Mouse (Mus musculus) lung, postnatal 0 days (tissue): Measurements from ENCODE around the gene Vps72. TPM values are rescaled to one million over a fixed set of nuclear protein-coding genes. Genes with fewer than 3 reads are reported as not detected.
A peak's percentile ranks its signal among the peaks of the same experiment; 100 is the strongest.

Source experiments
- ATAC-seq: fragments of 200-750 bp; cut with Nextera tagmentation; 2 replicates; pipeline ENCODE4 v1.8.0; 2017; ENCODE audit warnings: moderate library complexity
- DNase-seq: peaks from one replicate; pipeline ENCODE4 v3.0.0-alpha.2; 2016; ENCODE audit warnings: low spot score
- H3K27ac ChIP-seq: fragments of 300-500 bp; sonication (generic); 2 replicates; pipeline ENCODE4 v1.5.1; 2014; ENCODE audit warnings: antibody characterized with exemption, mild to moderate bottlenecking, low read length, mixed read lengths
- H3K27me3 ChIP-seq: fragments of 300-500 bp; sonication (generic); replicated peaks from 2 replicates; pipeline ENCODE4 v1.6.1; 2014; ENCODE audit warnings: low read length, mixed read lengths; ENCODE audit not compliant: insufficient read depth
- H3K36me3 ChIP-seq: fragments of 300-500 bp; sonication (generic); 2 replicates; pipeline ENCODE4 v1.6.1; 2014; ENCODE audit warnings: low read length, mixed read lengths; ENCODE audit not compliant: insufficient read depth
- H3K4me1 ChIP-seq: fragments of 300-500 bp; sonication (generic); 2 replicates; pipeline ENCODE4 v1.6.1; 2014; ENCODE audit warnings: antibody characterized with exemption, low read depth, low read length, mixed read lengths; ENCODE audit not compliant: insufficient read depth
- H3K4me2 ChIP-seq: fragments of 300-500 bp; sonication (generic); replicated peaks from 2 replicates; pipeline ENCODE4 v1.6.1; 2014; ENCODE audit warnings: low read depth, mild to moderate bottlenecking, low read length, moderate library complexity, mixed read lengths
- H3K4me3 ChIP-seq: fragments of 300-500 bp; sonication (generic); 2 replicates; pipeline ENCODE4 v1.5.1; 2014; ENCODE audit warnings: low read depth, low read length
- H3K9ac ChIP-seq: fragments of 300-500 bp; sonication (generic); replicated peaks from 2 replicates; pipeline ENCODE4 v1.6.1; 2014; ENCODE audit warnings: low read depth, mild to moderate bottlenecking
- H3K9me3 ChIP-seq: fragments of 300-500 bp; sonication (generic); 2 replicates; pipeline ENCODE4 v1.6.1; 2016; ENCODE audit warnings: low read length, mixed read lengths
- CTCF ChIP-seq: IDR thresholded peaks from 2 replicates; pipeline ENCODE4 v1.5.1; 2016; ENCODE audit warnings: antibody characterized with exemption, mild to moderate bottlenecking
- EP300 ChIP-seq: IDR thresholded peaks from 2 replicates; pipeline ENCODE4 v1.6.1; 2016; ENCODE audit warnings: antibody characterized with exemption, mild to moderate bottlenecking, control low read depth
- WGBS: fragments of 180-500 bp; shearing (Covaris S2); extraction: QIAGEN DNeasy Blood & Tissue Kit; methylation state at CpG from one replicate; pipeline ENCODE4 v1.1.7; 2014; 5-methylcytosine and 5-hydroxymethylcytosine counted together
- polyA plus RNA-seq: library from polyadenylated mRNA; unstranded; fragments of >200 nt; fragmentation: Nextera tagmentation; extraction: Ambion mirVana; gene quantifications from 2 replicates; pipeline ENCODE4 v1.2.1, GENCODE M21; 2015

The Vps72 gene
- 82.9 and 84.0 TPM in 2 replicates for polyA plus RNA-seq

DNA sequence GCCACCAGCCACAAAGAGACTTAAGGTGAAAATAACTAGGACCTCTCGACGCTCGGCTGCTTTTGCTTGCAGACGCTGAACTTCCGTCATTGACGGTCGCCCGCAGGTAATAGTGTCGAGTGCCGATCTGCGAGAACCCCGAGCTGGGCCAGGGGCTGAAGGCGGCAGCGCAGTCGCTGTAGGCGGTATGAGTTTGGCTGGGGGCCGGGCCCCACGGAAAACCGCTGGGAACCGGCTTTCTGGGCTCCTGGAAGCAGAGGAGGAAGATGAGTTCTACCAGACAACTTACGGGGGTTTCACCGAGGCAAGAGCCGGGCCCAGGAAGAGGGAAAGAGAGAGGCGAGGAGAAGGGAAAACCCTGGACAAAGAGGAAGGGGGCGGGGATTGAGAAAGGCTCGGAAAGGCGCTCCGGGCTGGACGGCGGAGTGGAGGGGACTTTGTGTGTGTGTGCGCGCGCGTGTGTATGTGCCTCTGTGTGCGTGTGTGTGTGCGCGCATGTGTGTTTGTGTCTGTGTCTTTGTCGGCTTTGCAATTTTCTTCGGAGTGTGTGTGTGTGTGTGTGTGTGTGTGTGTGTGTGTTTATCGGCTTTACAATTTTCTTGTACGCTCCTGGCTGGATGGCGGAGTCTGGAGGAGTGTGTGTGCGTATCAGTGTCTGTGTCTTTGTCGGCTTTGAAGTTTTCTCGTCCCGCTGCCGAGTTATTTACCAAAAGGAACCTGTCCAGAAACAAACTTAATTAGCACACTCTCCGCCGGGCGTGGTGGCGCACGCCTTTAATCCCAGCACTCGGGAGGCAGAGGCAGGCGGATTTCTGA is at the start of gene Vps72:
TSS of gene Vps72 (plus strand) at position 112 of the 816 bp plus-strand sequence.
- no peaks in the 10 kb centered on the region for H3K36me3 ChIP-seq
- H3K9ac ChIP-seq, result peak within 1 kb of the TSS; percentile 45
- no peaks in the 10 kb centered on the region for H3K27me3 ChIP-seq
- H3K4me1 ChIP-seq, result no peaks in the 10 kb centered on the region
- H3K27ac ChIP-seq, result peak within 1 kb of the TSS; percentile 85
- peak within 1 kb of the TSS; percentile 55 for H3K4me3 ChIP-seq
- no peaks in the 10 kb centered on the region for H3K9me3 ChIP-seq
- no peak for TF ChIP-seq CTCF
- TF ChIP-seq EP300, result peak; percentile 51; the same call in 1 of the 2 replicates
- ATAC-seq (peak; percentile 78), DNase-seq (peak; percentile 97)
- under 1% methylated on average over 49 of the region's 54 CpGs for WGBS
- peak within 1 kb of the TSS; percentile 52 for H3K4me2 ChIP-seq

- no peaks in the 10 kb centered on the region for H3K9me3 ChIP-seq
- WGBS, result 92% methylated on average over 4 of the region's 4 CpGs
Observed at GRCm38 (mm10) chr3:95063741-95064140, 47.1 kb upstream of the Vps72 start.

GRCm38 (mm10) chr3:95065553-95065952 is 45.3 kb upstream of the Vps72 start:
- Histone ChIP-seq H3K27me3 (no peaks in the 10 kb centered on the region), H3K4me2 (no peak overlapping the region), H3K36me3 (peaks cover 64% of the 10 kb centered on the region), H3K4me3 (no peak overlapping the region), H3K27ac (no peak overlapping the region), H3K4me1 (no peaks in the 10 kb centered on the region), H3K9me3 (no peaks in the 10 kb centered on the region), H3K9ac (no peak overlapping the region)
- TF ChIP-seq EP300, result no peak
- TF ChIP-seq CTCF, result no peak
- no peak for ATAC-seq
- DNase-seq, result no peak
- WGBS, result 97% methylated on average over 1 of the region's 1 CpGs

More at GRCm38 (mm10) chr3:95063741-95064140, 47.1 kb upstream of the Vps72 start:
- H3K4me2 ChIP-seq, result no peak overlapping the region
- no peak for TF ChIP-seq CTCF
- TF ChIP-seq EP300, result no peak
- H3K36me3 ChIP-seq, result peaks cover 62% of the 10 kb centered on the region
- no peak overlapping the region for H3K4me3 ChIP-seq
- DNase-seq, result no peak
- no peaks in the 10 kb centered on the region for H3K4me1 ChIP-seq
- ATAC-seq, result no peak
- no peak overlapping the region for H3K27ac ChIP-seq
- no peaks in the 10 kb centered on the region for H3K27me3 ChIP-seq
- H3K9ac ChIP-seq, result no peak overlapping the region

GRCm38 (mm10) chr3:95066095-95066494 is 44.7 kb upstream of the Vps72 start:
- Histone ChIP-seq H3K27me3 (no peaks in the 10 kb centered on the region), H3K4me3 (no peak overlapping the region), H3K4me1 (no peaks in the 10 kb centered on the region), H3K27ac (no peak overlapping the region), H3K4me2 (no peak overlapping the region), H3K36me3 (peaks cover 64% of the 10 kb centered on the region), H3K9me3 (no peaks in the 10 kb centered on the region), H3K9ac (no peak overlapping the region)
- ATAC-seq, result no peak
- TF ChIP-seq EP300 (no peak), CTCF (no peak)
- DNase-seq, result no peak
- 86% methylated on average over 6 of the region's 6 CpGs for whole genome bisulfite sequencing

DNA sequence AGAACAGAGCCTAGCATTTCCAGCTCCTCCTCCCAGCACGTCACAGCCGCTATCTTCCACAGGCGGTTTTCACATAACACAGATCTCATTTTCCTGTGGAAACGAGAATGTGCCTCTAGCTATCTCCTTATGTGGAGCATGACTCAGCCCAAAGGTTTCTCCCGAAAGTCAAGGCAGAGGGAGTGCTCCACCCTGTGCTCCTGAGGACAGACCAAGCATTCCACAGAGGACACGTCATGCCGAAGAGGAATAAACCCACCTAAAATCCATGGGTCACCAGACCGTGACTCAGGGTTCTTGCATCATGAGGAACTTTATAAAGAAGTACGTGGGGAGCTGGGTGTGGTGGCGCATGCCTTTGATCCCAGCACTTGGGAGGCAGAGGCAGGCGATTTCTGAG is 44.3 kb upstream of the Vps72 start:
- H3K36me3 ChIP-seq, result peaks cover 66% of the 10 kb centered on the region
- H3K27me3 ChIP-seq, result no peaks in the 10 kb centered on the region
- H3K27ac ChIP-seq, result no peak overlapping the region
- no peak for TF ChIP-seq EP300
- TF ChIP-seq CTCF, result no peak
- no peaks in the 10 kb centered on the region for H3K4me1 ChIP-seq
- no peak overlapping the region for H3K9ac ChIP-seq
- no peak overlapping the region for H3K4me2 ChIP-seq
- no peak overlapping the region for H3K4me3 ChIP-seq
- ATAC-seq (peak; percentile 35; the same call in 1 of the 2 replicates), DNase-seq (no peak)
- H3K9me3 ChIP-seq, result no peaks in the 10 kb centered on the region
- WGBS, result 84% methylated on average over 11 of the region's 11 CpGs

DNA sequence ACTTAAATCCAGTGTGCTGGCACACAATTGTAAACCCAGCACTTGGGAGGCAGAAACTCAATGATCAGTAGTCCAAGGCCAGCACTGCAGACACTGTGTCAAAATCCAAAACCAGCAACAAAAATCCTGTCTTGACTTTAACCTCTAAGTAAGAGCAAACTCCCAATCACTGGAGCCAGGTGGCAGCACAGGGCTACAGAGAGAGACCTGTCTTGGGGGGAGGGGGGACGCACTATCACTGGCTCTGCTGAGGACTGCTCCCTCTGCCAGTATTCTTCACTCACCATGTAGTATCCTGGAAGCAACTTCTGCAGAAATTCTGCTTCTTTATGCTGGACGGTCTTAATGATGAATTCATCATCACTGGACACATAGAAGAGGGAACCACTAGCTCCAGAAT is 39.2 kb upstream of the Vps72 start:
- Histone ChIP-seq H3K4me2 (no peak overlapping the region), H3K36me3 (peaks cover 42% of the 10 kb centered on the region), H3K9me3 (no peaks in the 10 kb centered on the region), H3K9ac (no peak overlapping the region), H3K27me3 (no peaks in the 10 kb centered on the region), H3K27ac (no peak overlapping the region), H3K4me1 (no peaks in the 10 kb centered on the region), H3K4me3 (no peak overlapping the region)
- ATAC-seq, result no peak
- TF ChIP-seq CTCF (peak; percentile 19), EP300 (no peak)
- no peak for DNase-seq
- WGBS, result 92% methylated on average over 2 of the region's 2 CpGs
